Mouse (Mus musculus) brain, embryonic 14.5 days (tissue): ENCODE measurements around the gene Grb2. TPM values are rescaled to one million over a fixed set of nuclear protein-coding genes. Genes with fewer than 3 reads are reported as not detected.

Experiments used
- DNase-seq: peaks from one replicate; pipeline ENCODE4 v3.0.0-alpha.2; 2011; ENCODE audit warnings: low read depth
- CTCF ChIP-seq: fragments of 200-500 bp; IDR thresholded peaks from 2 replicates; pipeline ENCODE4 v1.5.1; 2012; ENCODE audit warnings: inconsistent platforms, mild to moderate bottlenecking, moderate library complexity, borderline replicate concordance; ENCODE audit not compliant: insufficient read depth, insufficient read length; ENCODE audit errors: extremely low read depth
- POLR2A ChIP-seq: fragments of 200-500 bp; IDR thresholded peaks from 2 replicates; pipeline ENCODE4 v1.6.1; 2012; ENCODE audit warnings: mild to moderate bottlenecking, inconsistent platforms, borderline replicate concordance; ENCODE audit not compliant: poor library complexity, insufficient read depth, insufficient read length, severe bottlenecking; ENCODE audit errors: extremely low read depth
- polyA plus RNA-seq: library from polyadenylated mRNA; depleted of rRNA; stranded (reverse); fragments of >200 nt; gene quantifications from 2 replicates; pipeline ENCODE4 v1.2.3, GENCODE M21; 2012

Gene Grb2
- polyA plus RNA-seq, 1 experiment: 127 TPM

DNA sequence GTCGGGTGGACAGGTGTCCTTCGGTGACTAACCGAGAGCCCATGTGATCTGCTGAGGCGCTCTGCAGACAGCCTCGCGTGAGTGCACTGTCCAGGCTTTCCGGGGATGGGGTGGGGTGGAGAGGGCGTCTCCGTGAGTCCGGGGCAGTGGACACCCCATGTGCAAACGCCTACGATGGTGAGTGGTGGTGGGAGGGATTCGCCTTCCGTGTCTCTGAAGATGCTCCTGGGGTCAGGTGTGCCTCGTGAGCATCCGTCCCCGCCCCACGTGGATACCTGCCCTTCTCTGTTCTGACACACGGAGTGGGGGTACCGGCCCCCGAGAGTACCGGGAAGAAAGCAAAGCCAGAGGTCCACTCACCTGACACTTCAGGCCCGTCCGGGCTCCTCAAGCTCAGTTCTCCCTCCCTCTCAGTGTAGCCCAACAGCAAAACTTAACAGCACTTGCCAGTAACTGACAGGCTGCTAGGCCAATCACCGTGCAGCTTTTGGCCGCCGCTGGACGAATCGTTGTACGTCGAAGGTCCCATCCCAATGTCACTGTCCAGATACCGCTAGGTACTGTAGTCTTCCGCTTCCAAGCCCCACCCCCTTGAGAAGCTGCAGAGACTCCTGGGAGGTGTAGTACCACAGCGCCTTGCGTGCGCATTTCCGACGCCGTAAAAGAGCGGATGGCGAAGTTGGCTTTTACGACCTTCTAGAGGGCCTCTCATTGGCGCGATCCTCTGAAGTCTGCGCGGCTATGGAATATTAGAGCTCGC lies 80.5 kb downstream of the Grb2 start, which contains the start of gene Slc25a19:
Slc25a19 (minus strand) TSS at position 591 of the 760 bp plus-strand sequence.
- TF ChIP-seq CTCF (no peak), POLR2A (peak; percentile 28; the same call in 1 of the 2 replicates)
- DNase-seq: peak; percentile 100

GRCm38 (mm10) chr11:115626824-115627616 lies 81.4 kb downstream of the Grb2 start:
- DNase-seq: no peak
- TF ChIP-seq CTCF: no peak
- no peak for TF ChIP-seq POLR2A

DNA sequence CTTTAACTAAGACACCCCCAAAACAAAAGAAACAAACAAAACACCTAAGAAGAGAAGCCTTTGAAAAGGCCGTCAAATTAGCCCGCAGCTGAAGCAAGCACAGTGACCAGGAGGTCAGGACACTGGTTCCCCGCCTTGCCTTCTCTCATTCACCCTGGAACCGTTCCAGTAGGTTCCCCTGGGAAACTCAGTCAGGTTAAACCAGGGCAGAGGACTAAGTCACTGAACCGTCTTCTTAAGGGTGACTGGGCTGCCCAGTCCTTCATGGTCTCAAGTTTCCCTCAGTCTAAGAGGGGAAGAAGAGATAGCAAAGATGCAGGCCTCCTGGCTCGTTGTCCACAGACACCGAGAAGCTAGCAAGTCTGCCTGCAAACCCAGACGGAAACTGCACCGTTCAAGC lies 82.5 kb downstream of the Grb2 start:
- TF ChIP-seq POLR2A (no peak), CTCF (no peak)
- DNase-seq: no peak

DNA sequence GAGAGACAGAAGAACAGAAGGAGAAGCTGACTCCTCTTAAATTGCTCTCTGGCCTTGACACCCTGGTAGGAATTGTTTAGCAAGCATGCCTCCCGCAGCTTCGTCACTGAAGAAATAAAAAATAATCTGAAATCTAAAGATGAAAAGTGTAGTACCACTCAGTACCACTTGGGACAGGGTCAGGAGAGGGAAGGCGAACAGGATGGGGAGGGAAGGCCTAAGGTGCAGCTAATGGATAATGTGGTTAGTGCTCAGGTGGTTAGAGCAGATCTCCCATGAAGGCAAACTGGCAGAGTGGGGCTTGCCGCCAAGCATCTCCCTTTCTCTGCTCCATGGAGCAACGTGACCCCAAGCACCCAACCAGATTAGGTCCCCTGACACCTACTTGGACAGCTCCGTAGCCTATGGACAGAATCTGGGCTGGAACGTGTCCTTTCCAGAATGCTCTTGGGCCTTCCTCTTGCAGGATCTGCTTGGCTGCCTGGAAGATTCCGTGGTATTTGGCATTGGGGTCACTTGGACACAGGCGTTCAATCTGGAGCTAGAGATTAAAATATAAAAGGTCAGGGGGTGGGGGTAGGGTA lies 84.8 kb downstream of the Grb2 start:
- no peak for TF ChIP-seq POLR2A
- peak; percentile 28; the same call in 1 of the 2 replicates for TF ChIP-seq CTCF
- no peak for DNase-seq

- no peak for DNase-seq
- TF ChIP-seq POLR2A: no peak
- TF ChIP-seq CTCF: no peak
Observed at GRCm38 (mm10) chr11:115619949-115620348, 88.4 kb downstream of the Grb2 start.

DNA sequence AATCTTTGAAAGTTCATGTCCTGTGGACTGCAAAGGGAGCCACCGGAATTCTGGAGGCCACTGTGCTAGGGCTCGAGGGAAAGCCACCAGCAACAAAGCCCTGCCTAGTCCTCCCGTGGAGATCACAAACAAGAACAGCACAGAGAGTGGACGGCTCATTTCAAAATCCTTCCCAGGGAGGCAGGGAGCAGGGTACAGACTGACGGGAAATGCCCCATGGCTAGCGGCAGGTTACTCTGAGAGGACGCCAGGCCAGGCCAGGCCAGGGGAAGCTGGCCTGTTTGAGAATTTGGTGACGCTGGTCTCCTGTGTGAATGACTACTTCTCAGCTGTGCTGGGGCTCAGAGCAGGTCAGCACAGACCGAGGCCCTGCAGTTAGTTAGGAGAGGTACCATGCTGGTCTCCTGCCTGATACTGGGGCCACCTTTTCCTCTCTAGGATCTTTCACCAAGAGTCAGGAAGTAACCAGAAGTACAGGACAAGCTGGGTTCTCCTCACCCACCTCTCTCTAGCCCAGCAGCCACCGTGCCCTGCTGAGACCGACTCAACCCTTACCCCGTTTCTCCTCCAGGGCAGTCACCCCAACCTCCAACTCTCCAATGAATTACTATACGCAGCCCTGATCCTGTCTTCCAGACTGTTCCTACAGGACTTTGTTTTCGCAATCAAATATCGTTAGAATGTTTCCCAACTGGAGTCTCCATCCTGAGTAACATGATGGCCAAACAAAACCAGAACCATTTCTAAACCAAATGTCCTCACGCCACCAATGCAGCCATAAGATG lies 89.5 kb downstream of the Grb2 start:
- no peak for TF ChIP-seq POLR2A
- no peak for TF ChIP-seq CTCF
- no peak for DNase-seq

DNA sequence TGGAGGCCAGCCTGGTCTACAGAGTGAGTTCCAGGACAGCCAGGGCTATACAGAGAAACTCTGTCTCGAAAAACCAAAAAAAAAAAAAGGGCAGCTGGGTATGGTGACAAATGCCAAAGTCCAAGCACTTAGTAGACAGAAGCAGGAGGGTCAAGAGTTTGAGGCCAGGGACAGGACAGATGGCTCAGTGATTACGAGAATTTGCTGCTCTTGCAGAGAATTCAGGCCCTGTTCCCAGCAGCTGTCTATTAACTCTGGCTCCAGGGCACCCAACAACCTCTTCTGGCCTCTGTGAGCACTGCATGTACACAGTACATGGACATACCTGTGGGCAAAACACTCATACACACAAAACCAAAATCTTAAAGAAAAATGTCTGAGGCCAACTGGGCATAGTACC lies 90.4 kb downstream of the Grb2 start:
- no peak for DNase-seq
- TF ChIP-seq CTCF (no peak), POLR2A (no peak)

DNA sequence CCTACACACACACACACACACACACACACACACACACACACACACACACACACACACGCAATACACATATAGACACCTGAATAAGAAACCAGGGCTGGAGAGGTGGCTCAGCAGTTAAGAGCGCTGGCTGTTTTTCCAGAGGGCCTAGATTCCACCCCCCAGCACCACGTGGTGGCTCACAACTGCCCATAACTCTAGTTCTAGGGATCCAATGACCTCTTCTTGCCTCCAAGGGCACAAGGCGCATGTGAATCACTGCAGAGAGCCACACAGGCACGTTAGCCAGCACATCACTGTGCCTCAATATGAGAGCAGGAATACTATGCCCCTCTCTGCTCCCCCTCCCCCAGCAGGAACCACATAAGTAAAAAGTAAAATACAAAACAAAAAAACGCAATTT lies 91.5 kb downstream of the Grb2 start:
- no peak for DNase-seq
- TF ChIP-seq POLR2A: no peak
- no peak for TF ChIP-seq CTCF

DNA sequence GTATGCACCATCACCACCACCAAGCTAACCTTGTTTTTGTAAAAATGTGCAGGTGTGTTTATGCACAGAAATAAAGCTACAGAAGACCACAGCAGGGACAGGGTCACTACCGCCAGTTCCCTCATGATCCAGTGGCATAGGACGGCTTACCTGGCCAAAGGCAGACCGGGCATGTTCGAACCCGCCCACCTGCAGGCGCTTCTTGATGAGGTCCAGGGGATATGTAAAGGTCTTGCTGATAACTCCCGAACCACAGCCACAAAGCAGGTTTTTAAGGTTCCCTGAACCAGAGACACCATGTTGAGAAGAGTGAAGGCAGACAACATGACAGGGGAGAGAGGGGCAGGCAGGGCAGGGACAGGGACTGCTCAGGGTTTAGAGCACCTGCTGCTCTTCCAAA lies 92.0 kb downstream of the Grb2 start:
- no peak for TF ChIP-seq POLR2A
- no peak for TF ChIP-seq CTCF
- no peak for DNase-seq

DNA sequence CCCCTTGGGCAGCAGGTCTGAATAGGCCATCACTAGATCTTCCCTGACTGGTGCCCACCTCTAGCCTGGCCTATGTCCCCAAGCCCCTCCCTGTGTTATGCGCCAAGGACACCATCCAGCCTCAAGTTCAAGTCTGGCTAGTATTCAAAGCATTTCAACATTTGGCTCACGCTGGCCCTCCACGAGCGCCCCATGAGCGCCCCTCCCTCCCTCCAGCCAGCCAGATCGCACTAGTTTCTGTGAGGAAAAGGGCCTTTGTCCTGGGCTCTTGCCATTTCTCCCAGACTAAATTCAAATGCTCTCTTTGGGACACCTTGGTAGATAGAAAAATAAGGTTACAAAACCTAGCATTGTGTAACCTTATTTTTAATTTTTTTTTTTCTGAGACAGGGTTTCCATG lies 92.5 kb downstream of the Grb2 start:
- DNase-seq: no peak
- no peak for TF ChIP-seq POLR2A
- TF ChIP-seq CTCF: no peak
